Mouse (Mus musculus): ENCODE measurements around the gene Npas1.

Gene Npas1

DNA sequence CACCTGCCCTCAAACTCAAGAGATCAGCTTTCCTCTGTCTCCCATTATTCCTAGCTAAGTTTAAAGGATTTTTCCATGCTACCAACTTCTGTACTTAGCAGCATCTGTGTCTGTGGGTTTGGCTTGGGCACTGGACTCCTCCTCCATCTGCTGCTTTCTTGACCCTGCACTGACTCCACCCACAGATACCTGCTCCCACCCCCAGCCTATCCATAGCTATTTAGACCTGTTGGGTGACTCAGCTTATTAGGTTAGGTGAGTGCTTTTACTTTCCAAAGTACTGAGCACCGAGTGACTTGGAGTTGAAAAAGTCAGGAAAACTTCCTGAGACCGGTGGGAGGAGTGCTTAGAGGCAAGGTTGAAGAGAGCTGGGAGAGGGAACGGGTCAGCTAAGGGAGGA lies 62.1 kb downstream of the Npas1 start:
- no peak for DNase-seq

DNA sequence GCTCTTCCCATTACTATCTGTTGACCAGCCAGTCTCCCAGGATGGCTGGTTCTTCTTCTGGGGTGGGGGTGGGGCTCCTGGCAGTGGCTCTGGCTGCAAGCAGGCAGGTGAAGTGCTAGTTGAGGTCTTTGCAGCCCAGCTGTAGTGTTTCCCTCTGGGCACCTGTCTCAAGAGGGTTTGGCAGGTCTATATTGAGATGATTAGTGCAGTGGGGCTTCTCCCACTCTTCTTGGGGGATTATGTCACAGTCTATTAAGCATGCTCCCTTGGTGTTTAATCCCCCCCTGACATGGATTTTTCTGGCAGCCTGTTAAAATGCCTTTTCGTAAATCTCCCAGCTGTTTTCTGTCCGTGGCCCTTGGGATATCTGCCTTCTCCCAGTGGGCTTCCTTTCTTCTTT lies 64.6 kb downstream of the Npas1 start:
- no peak for DNase-seq

DNA sequence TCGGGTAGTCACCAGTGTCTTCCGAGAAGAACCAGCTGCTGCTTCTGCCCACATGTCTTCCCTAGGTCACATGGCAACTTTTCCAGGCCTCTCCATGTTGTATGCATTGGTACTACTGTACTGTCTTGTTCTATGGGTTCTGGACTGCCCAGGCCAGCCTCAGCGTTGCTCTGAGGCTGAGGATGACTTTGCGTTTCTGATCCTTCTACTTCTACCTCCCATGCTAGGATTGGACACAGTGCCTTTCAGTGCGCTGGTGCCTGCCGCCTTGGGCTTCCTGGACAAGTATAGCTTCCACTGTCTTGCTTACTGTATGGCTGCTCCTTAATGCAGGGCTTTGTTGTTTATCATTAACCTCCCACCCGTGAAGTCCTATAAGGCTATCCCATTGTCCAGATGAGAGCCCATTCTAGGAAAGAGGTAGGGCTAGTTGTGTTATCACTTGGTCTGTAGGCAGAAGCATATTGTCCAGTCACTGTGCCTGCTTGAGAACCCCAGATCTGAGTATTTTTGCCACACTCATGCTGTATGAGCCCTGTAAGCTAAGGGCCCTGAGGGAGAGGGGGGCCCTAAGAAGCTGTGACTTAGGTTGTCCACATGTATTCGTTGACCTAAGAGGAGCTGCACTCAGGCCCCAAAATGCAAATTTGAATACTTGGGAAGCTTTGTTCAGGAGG lies 65.2 kb downstream of the Npas1 start:
- DNase-seq, result no peak

DNA sequence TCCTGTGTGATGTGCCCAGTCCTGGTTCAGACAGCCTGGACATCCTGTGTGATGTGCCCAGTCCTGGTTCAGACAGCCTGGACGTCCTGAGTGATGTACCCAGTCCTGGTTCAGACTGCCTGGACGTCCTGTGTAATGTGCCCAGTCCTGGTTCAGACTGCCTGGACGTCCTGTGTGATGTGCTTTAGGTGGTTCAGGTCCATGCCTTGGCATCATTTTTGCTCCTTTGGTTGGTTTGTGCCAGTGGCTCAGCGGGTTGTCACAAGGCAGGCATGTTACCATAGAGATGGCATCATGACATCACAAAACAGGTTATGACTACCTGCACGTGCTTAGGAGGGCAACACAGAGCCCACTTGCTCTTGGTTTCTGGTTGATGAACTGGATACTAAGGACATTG lies 66.4 kb downstream of the Npas1 start:
- peak; percentile 87 for DNase-seq

DNA sequence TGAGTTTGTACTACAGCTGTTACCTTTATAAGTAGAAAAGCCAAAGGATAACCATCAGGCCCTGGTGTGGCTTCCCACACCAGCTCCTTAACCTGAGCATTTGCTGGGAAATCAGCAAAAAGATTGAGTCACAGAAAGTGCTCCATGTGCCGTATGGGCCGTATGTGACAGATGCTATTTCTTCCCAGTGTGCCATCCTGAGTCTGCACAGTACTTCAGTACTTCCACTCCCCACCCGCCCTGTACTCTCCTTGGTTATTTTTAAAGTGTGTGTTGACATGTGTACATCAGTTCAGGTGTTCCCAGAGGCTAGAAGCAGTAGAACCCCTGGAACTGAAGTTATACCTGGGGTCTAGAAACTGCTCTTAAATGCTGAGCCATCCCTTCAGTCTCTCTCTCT lies 70.5 kb downstream of the Npas1 start:
- peak; percentile 87 for DNase-seq
